Mouse (Mus musculus): Measurements from ENCODE around the gene Sulf2. TPM values are rescaled to one million over a fixed set of nuclear protein-coding genes. Genes with fewer than 3 reads are reported as not detected.

Gene Sulf2
- total and polyA plus RNA-seq, 3 experiments = not detected

DNA sequence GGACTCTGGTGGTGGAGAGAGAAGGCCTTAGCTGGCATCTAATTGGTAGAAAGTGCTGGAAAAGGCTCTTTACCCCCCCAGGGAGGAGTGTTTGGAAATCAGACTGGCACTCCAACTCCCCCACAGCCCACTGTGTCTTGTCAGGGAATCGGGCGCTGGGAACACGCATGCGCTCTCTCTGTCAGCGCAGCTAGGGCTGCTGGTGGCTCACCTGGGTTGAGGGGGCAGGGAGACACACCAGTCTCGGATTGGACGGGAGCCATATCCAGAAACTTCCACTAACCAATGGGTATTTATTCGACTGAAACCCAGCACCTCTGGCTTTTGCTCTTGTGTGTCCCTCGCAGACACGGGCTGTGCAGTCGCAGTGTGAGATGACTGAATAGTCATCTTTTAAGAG is 42.5 kb downstream of the Sulf2 start:
- Histone ChIP-seq H3K9me3 (replicated peaks; ENCODE audit: insufficient read depth, low read length) (no peaks in the 10 kb centered on the region), H3K27me3 (ENCODE audit: control insufficient read depth in 1 of 2, insufficient read depth in 2 of 2, low read length in 2 of 2) (no peaks in the 10 kb centered on the region), H3K79me2 (ENCODE audit: control insufficient read depth, insufficient read depth, low read length, poor library complexity) (no peaks in the 10 kb centered on the region), H3K4me1 (ENCODE audit: control insufficient read depth in 1 of 2, insufficient read depth in 2 of 2, low read length in 2 of 2) (no peaks in the 10 kb centered on the region), H3K9ac (ENCODE audit: control insufficient read depth, low read depth, low read length, poor library complexity, severe bottlenecking) (no peak overlapping the region), H3K27ac (ENCODE audit: control insufficient read depth, low read depth, low read length) (no peak overlapping the region), H3K36me3 (ENCODE audit: control insufficient read depth in 1 of 2, insufficient read depth in 2 of 2, low read length in 2 of 2) (no peaks in the 10 kb centered on the region), H3K4me3 (ENCODE audit: control insufficient read depth in 1 of 2, insufficient read depth in 1 of 2, low read depth in 2 of 2, low read length in 2 of 2) (no peak overlapping the region)
- no peak for TF ChIP-seq KAT2A (conservative IDR thresholded peaks at IDR 0.05; ENCODE audit: low read depth, low read length)
- no peak for TF ChIP-seq TCF12 (IDR thresholded peaks at IDR 0.05; ENCODE audit: low read depth, low read length)
- no peak for TF ChIP-seq JUND (IDR thresholded peaks at IDR 0.05; ENCODE audit: low read depth, low read length)
- TF ChIP-seq ZC3H11A (IDR thresholded peaks at IDR 0.05; ENCODE audit: low read depth, low read length) = no peak
- no peak for TF ChIP-seq MAZ (IDR thresholded peaks at IDR 0.05; ENCODE audit: low read depth, low read length)
- TF ChIP-seq EP300 (IDR thresholded peaks at IDR 0.05; ENCODE audit: low read depth in 1 of 2, low read length in 2 of 2) = no peak
- no peak for TF ChIP-seq ETS1 (IDR thresholded peaks at IDR 0.05; ENCODE audit: low read depth, low read length)
- no peak for TF ChIP-seq BHLHE40 (IDR thresholded peaks at IDR 0.05; ENCODE audit: borderline replicate concordance, low read depth, low read length)
- no peak for TF ChIP-seq CHD2 (IDR thresholded peaks at IDR 0.05; ENCODE audit: low read length)
- TF ChIP-seq CTCF (IDR thresholded peaks at IDR 0.05 in 2 of 3, conservative IDR thresholded peaks at IDR 0.05 in 1 of 3; ENCODE audit: control insufficient read depth in 1 of 3, insufficient read depth in 1 of 3, low read depth in 2 of 3, low read length in 3 of 3, poor library complexity in 1 of 3, severe bottlenecking in 1 of 3) = no peak
- no peak for TF ChIP-seq E2F4 (IDR thresholded peaks at IDR 0.05; ENCODE audit: borderline replicate concordance, low read depth, low read length)
- TF ChIP-seq USF2 (IDR thresholded peaks at IDR 0.05; ENCODE audit: borderline replicate concordance in 1 of 2, insufficient read depth in 1 of 2, low read depth in 1 of 2, low read length in 2 of 2) = no peak
- no peak for TF ChIP-seq GATA1 (IDR thresholded peaks at IDR 0.05; ENCODE audit: low read depth, low read length)
- no peak for TF ChIP-seq USF1 (IDR thresholded peaks at IDR 0.05; ENCODE audit: low read depth, low read length)
- no peak for TF ChIP-seq RAD21 (IDR thresholded peaks at IDR 0.05; ENCODE audit: low read depth, low read length)
- TF ChIP-seq RCOR1 (IDR thresholded peaks at IDR 0.05; ENCODE audit: low read depth, low read length) = no peak
- no peak for TF ChIP-seq ZNF384 (IDR thresholded peaks at IDR 0.05; ENCODE audit: low read depth, low read length)
- no peak for TF ChIP-seq GABPA (IDR thresholded peaks at IDR 0.05; ENCODE audit: low read depth, low read length)
- no peak for TF ChIP-seq POLR2AphosphoS2 (IDR thresholded peaks at IDR 0.05; ENCODE audit: low read length)
- no peak for TF ChIP-seq SIN3A (IDR thresholded peaks at IDR 0.05; ENCODE audit: low read length)
- DNase-seq (ENCODE audit: low read depth, low spot score) = no peak

DNA sequence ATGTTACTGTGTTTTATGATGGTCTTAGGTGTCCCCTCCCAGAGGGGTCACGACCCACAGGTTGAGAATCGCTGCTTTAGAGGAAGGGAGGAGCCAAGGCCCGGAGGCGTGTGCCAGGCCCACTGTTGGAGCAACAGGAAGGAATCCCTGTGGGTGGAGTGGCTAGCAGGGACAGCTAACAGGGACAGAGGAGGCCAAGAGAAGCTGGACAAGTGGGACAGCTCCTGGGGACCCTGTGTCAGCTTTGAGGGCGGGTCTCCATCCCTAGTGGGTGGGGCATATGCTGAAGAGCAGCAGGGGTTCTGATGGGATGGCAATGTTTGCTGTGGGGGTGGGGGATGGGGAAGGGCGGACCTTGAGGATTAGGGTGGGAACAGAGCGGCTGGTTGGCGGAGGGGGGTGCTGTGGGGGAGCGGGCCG is 43.6 kb downstream of the Sulf2 start:
- TF ChIP-seq NELFE (IDR thresholded peaks at IDR 0.05; ENCODE audit: low read depth, low read length) = no peak
- no peak for TF ChIP-seq ZMIZ1 (IDR thresholded peaks at IDR 0.05; ENCODE audit: low read depth, low read length)
- no peak for TF ChIP-seq CTCF (IDR thresholded peaks at IDR 0.05 in 2 of 3, conservative IDR thresholded peaks at IDR 0.05 in 1 of 3; ENCODE audit: control insufficient read depth in 1 of 3, insufficient read depth in 1 of 3, low read depth in 2 of 3, low read length in 3 of 3, poor library complexity in 1 of 3, severe bottlenecking in 1 of 3)
- TF ChIP-seq ETS1 (IDR thresholded peaks at IDR 0.05; ENCODE audit: low read depth, low read length) = no peak
- no peak for TF ChIP-seq TAL1 (IDR thresholded peaks at IDR 0.05; ENCODE audit: low read length)
- TF ChIP-seq E2F4 (IDR thresholded peaks at IDR 0.05; ENCODE audit: borderline replicate concordance, low read depth, low read length) = no peak
- TF ChIP-seq POLR2AphosphoS5 (IDR thresholded peaks at IDR 0.05; ENCODE audit: borderline replicate concordance, low read depth, low read length) = no peak
- no peak for TF ChIP-seq SIN3A (IDR thresholded peaks at IDR 0.05; ENCODE audit: low read length)
- TF ChIP-seq TCF12 (IDR thresholded peaks at IDR 0.05; ENCODE audit: low read depth, low read length) = no peak
- no peak for TF ChIP-seq CHD2 (IDR thresholded peaks at IDR 0.05; ENCODE audit: low read length)
- TF ChIP-seq UBTF (IDR thresholded peaks at IDR 0.05; ENCODE audit: borderline replicate concordance, insufficient read depth, low read depth, low read length) = no peak
- no peak for TF ChIP-seq MYB (IDR thresholded peaks at IDR 0.05; ENCODE audit: low read depth, low read length)
- TF ChIP-seq GATA1 (IDR thresholded peaks at IDR 0.05; ENCODE audit: low read depth, low read length) = no peak
- TF ChIP-seq MAFK (IDR thresholded peaks at IDR 0.05; ENCODE audit: borderline replicate concordance, low read depth, low read length) = no peak

More for the DNA sequence above, 43.6 kb downstream of the Sulf2 start:
- Histone ChIP-seq H3K79me2 (ENCODE audit: control insufficient read depth, insufficient read depth, low read length, poor library complexity) (no peaks in the 10 kb centered on the region), H3K36me3 (ENCODE audit: control insufficient read depth in 1 of 2, insufficient read depth in 2 of 2, low read length in 2 of 2) (no peaks in the 10 kb centered on the region), H3K4me1 (ENCODE audit: control insufficient read depth in 1 of 2, insufficient read depth in 2 of 2, low read length in 2 of 2) (no peaks in the 10 kb centered on the region), H3K27me3 (ENCODE audit: control insufficient read depth in 1 of 2, insufficient read depth in 2 of 2, low read length in 2 of 2) (no peaks in the 10 kb centered on the region), H3K4me3 (ENCODE audit: control insufficient read depth in 1 of 2, insufficient read depth in 1 of 2, low read depth in 2 of 2, low read length in 2 of 2) (no peak overlapping the region), H3K9me3 (replicated peaks; ENCODE audit: insufficient read depth, low read length) (no peaks in the 10 kb centered on the region), H3K27ac (ENCODE audit: control insufficient read depth, low read depth, low read length) (no peak overlapping the region), H3K9ac (ENCODE audit: control insufficient read depth, low read depth, low read length, poor library complexity, severe bottlenecking) (no peak overlapping the region)
- no peak for DNase-seq (ENCODE audit: low read depth, low spot score)
